Mouse (Mus musculus): Measurements from ENCODE around the gene Vangl2. TPM values are rescaled to one million over a fixed set of nuclear protein-coding genes. Genes with fewer than 3 reads are reported as not detected.

Gene Vangl2
- polyA plus RNA-seq, 1 experiment from 2014 or later = 52.9 TPM

- 22% methylated on average over 13 of the region's 13 CpGs for WGBS
- no peak overlapping the region for H3K4me3 ChIP-seq (ENCODE audit: low read depth, low read length)
- peak; percentile 90 for DNase-seq (ENCODE audit: low spot score, missing footprints)
Measured at GRCm38 (mm10) chr1:172049131-172049782, 21.0 kb upstream of the Vangl2 start.

GRCm38 (mm10) chr1:172048241-172048734 is 20.0 kb upstream of the Vangl2 start:
- DNase-seq (ENCODE audit: low spot score, missing footprints) (peak; percentile 90), ATAC-seq (ENCODE audit: low FRiP score) (peak; percentile 22)
- H3K27ac ChIP-seq (ENCODE audit: low read depth, low read length) = peak overlapping the region; percentile 69
- 27% methylated on average over 6 of the region's 6 CpGs for WGBS
- peak overlapping the region; percentile 33; the same call in 1 of the 2 replicates for H3K9ac ChIP-seq (ENCODE audit: low read length)
- peaks cover 23% of the 10 kb centered on the region for H3K4me1 ChIP-seq (ENCODE audit: control insufficient read depth, insufficient read depth, low read length)
- no peak overlapping the region for H3K4me2 ChIP-seq
- H3K4me3 ChIP-seq (ENCODE audit: low read depth, low read length) = no peak overlapping the region
- H3K9me3 ChIP-seq (ENCODE audit: control insufficient read depth, low read length) = no peaks in the 10 kb centered on the region
- H3K27me3 ChIP-seq (ENCODE audit: control insufficient read depth, insufficient read depth, low read length) = no peaks in the 10 kb centered on the region
- no peaks in the 10 kb centered on the region for H3K36me3 ChIP-seq (ENCODE audit: control insufficient read depth, insufficient read depth, low read length)

More at GRCm38 (mm10) chr1:172049131-172049782, 21.0 kb upstream of the Vangl2 start:
- Histone ChIP-seq H3K9ac (ENCODE audit: low read length) (peak overlapping the region; percentile 36; the same call in 1 of the 2 replicates), H3K4me2 (peak overlapping the region; percentile 2; the same call in 1 of the 2 replicates), H3K9me3 (ENCODE audit: control insufficient read depth, low read length) (no peaks in the 10 kb centered on the region), H3K36me3 (ENCODE audit: control insufficient read depth, insufficient read depth, low read length) (no peaks in the 10 kb centered on the region), H3K4me1 (ENCODE audit: control insufficient read depth, insufficient read depth, low read length) (peaks cover 31% of the 10 kb centered on the region), H3K27me3 (ENCODE audit: control insufficient read depth, insufficient read depth, low read length) (peaks cover 5% of the 10 kb centered on the region; the same call in 1 of the 2 replicates), H3K27ac (ENCODE audit: low read depth, low read length) (peak overlapping the region; percentile 69)
- ATAC-seq (ENCODE audit: low FRiP score) = peak; percentile 76

- H3K27me3 ChIP-seq (ENCODE audit: control insufficient read depth, insufficient read depth, low read length) = no peaks in the 10 kb centered on the region
- ATAC-seq (ENCODE audit: low FRiP score) = peak; percentile 51; the same call in 1 of the 2 replicates
- no peak overlapping the region for H3K9ac ChIP-seq (ENCODE audit: low read length)
- H3K9me3 ChIP-seq (ENCODE audit: control insufficient read depth, low read length) = no peaks in the 10 kb centered on the region
- H3K4me3 ChIP-seq (ENCODE audit: low read depth, low read length) = no peak overlapping the region
- WGBS = 14% methylated on average over 5 of the region's 5 CpGs
- peak; percentile 97 for DNase-seq (ENCODE audit: low spot score, missing footprints)
- no peak overlapping the region for H3K27ac ChIP-seq (ENCODE audit: low read depth, low read length)
- H3K36me3 ChIP-seq (ENCODE audit: control insufficient read depth, insufficient read depth, low read length) = no peaks in the 10 kb centered on the region
- peaks cover 19% of the 10 kb centered on the region for H3K4me1 ChIP-seq (ENCODE audit: control insufficient read depth, insufficient read depth, low read length)
- H3K4me2 ChIP-seq = no peak overlapping the region
Measured at GRCm38 (mm10) chr1:172046938-172047337, 18.7 kb upstream of the Vangl2 start.

- ATAC-seq (ENCODE audit: low FRiP score) = no peak
Measured at GRCm38 (mm10) chr1:172046410-172046809, 18.2 kb upstream of the Vangl2 start.

GRCm38 (mm10) chr1:172029914-172030313 is 1.7 kb upstream of the Vangl2 start:
- Histone ChIP-seq H3K4me1 (ENCODE audit: control insufficient read depth, insufficient read depth, low read length) (peaks cover 20% of the 10 kb centered on the region), H3K4me2 (no peak overlapping the region), H3K36me3 (ENCODE audit: control insufficient read depth, insufficient read depth, low read length) (no peaks in the 10 kb centered on the region), H3K27me3 (ENCODE audit: control insufficient read depth, insufficient read depth, low read length) (no peaks in the 10 kb centered on the region), H3K27ac (ENCODE audit: low read depth, low read length) (no peak overlapping the region), H3K4me3 (ENCODE audit: low read depth, low read length) (no peak overlapping the region), H3K9ac (ENCODE audit: low read length) (no peak overlapping the region), H3K9me3 (ENCODE audit: control insufficient read depth, low read length) (no peaks in the 10 kb centered on the region)
- 90% methylated on average over 2 of the region's 2 CpGs for WGBS
- DNase-seq (ENCODE audit: low spot score, missing footprints) (peak; percentile 67), ATAC-seq (ENCODE audit: low FRiP score) (no peak)

More at GRCm38 (mm10) chr1:172046410-172046809, 18.2 kb upstream of the Vangl2 start:
- H3K27me3 ChIP-seq (ENCODE audit: control insufficient read depth, insufficient read depth, low read length) = no peaks in the 10 kb centered on the region
- H3K4me1 ChIP-seq (ENCODE audit: control insufficient read depth, insufficient read depth, low read length) = peaks cover 19% of the 10 kb centered on the region
- H3K4me3 ChIP-seq (ENCODE audit: low read depth, low read length) = no peak overlapping the region
- no peaks in the 10 kb centered on the region for H3K9me3 ChIP-seq (ENCODE audit: control insufficient read depth, low read length)
- WGBS = 71% methylated on average over 8 of the region's 8 CpGs
- no peak for DNase-seq (ENCODE audit: low spot score, missing footprints)
- H3K4me2 ChIP-seq = no peak overlapping the region
- H3K9ac ChIP-seq (ENCODE audit: low read length) = no peak overlapping the region
- no peak overlapping the region for H3K27ac ChIP-seq (ENCODE audit: low read depth, low read length)
- H3K36me3 ChIP-seq (ENCODE audit: control insufficient read depth, insufficient read depth, low read length) = no peaks in the 10 kb centered on the region

GRCm38 (mm10) chr1:172027809-172028102 is 488 bp downstream of the Vangl2 start:
- Histone ChIP-seq H3K36me3 (ENCODE audit: control insufficient read depth, insufficient read depth, low read length) (no peaks in the 10 kb centered on the region), H3K4me1 (ENCODE audit: control insufficient read depth, insufficient read depth, low read length) (peaks cover 39% of the 10 kb centered on the region), H3K27me3 (ENCODE audit: control insufficient read depth, insufficient read depth, low read length) (no peaks in the 10 kb centered on the region), H3K4me3 (ENCODE audit: low read depth, low read length) (peak overlapping the region; percentile 93; the same call in 1 of the 2 replicates), H3K9me3 (ENCODE audit: control insufficient read depth, low read length) (no peaks in the 10 kb centered on the region), H3K4me2 (peak overlapping the region; percentile 84), H3K27ac (ENCODE audit: low read depth, low read length) (peak overlapping the region; percentile 90), H3K9ac (ENCODE audit: low read length) (peak overlapping the region; percentile 98; the same call in 1 of the 2 replicates)
- ATAC-seq (ENCODE audit: low FRiP score) (no peak), DNase-seq (ENCODE audit: low spot score, missing footprints) (no peak)
- WGBS = 5% methylated on average over 10 of the region's 10 CpGs

- peaks cover 44% of the 10 kb centered on the region for H3K4me1 ChIP-seq (ENCODE audit: control insufficient read depth, insufficient read depth, low read length)
- peak overlapping the region; percentile 90 for H3K27ac ChIP-seq (ENCODE audit: low read depth, low read length)
- H3K9ac ChIP-seq (ENCODE audit: low read length) = peak overlapping the region; percentile 98
- no peaks in the 10 kb centered on the region for H3K9me3 ChIP-seq (ENCODE audit: control insufficient read depth, low read length)
- peak overlapping the region; percentile 84 for H3K4me2 ChIP-seq
- DNase-seq (ENCODE audit: low spot score, missing footprints) (peak; percentile 100), ATAC-seq (ENCODE audit: low FRiP score) (peak; percentile 88)
- under 1% methylated on average over 50 of the region's 54 CpGs for WGBS
- peak overlapping the region; percentile 93 for H3K4me3 ChIP-seq (ENCODE audit: low read depth, low read length)
- no peaks in the 10 kb centered on the region for H3K27me3 ChIP-seq (ENCODE audit: control insufficient read depth, insufficient read depth, low read length)
- H3K36me3 ChIP-seq (ENCODE audit: control insufficient read depth, insufficient read depth, low read length) = no peaks in the 10 kb centered on the region
Measured at GRCm38 (mm10) chr1:172027010-172027808, 1.0 kb downstream of the Vangl2 start.

- H3K27me3 ChIP-seq (ENCODE audit: control insufficient read depth, insufficient read depth, low read length) = no peaks in the 10 kb centered on the region
- peak overlapping the region; percentile 98 for H3K9ac ChIP-seq (ENCODE audit: low read length)
- peak overlapping the region; percentile 84 for H3K4me2 ChIP-seq
- no peaks in the 10 kb centered on the region for H3K36me3 ChIP-seq (ENCODE audit: control insufficient read depth, insufficient read depth, low read length)
- 2% methylated on average over 23 of the region's 23 CpGs for WGBS
- peaks cover 49% of the 10 kb centered on the region for H3K4me1 ChIP-seq (ENCODE audit: control insufficient read depth, insufficient read depth, low read length)
- peak; percentile 70 for ATAC-seq (ENCODE audit: low FRiP score)
- peak overlapping the region; percentile 93 for H3K4me3 ChIP-seq (ENCODE audit: low read depth, low read length)
- no peaks in the 10 kb centered on the region for H3K9me3 ChIP-seq (ENCODE audit: control insufficient read depth, low read length)
- H3K27ac ChIP-seq (ENCODE audit: low read depth, low read length) = peak overlapping the region; percentile 90
- DNase-seq (ENCODE audit: low spot score, missing footprints) = peak; percentile 95
Measured at GRCm38 (mm10) chr1:172026201-172026901, 1.9 kb downstream of the Vangl2 start.

Measured in midbrain, embryonic 11.5 days (tissue).